Mouse (Mus musculus): Measurements from ENCODE around the gene Cd300a. TPM values are rescaled to one million over a fixed set of nuclear protein-coding genes. Genes with fewer than 3 reads are reported as not detected.

Cd300a gene
- polyA plus RNA-seq, 1 experiment from 2014 or later, result 6.2 TPM

GRCm38 (mm10) chr11:114873022-114873817 is 16.6 kb upstream of the Cd300a start:
- Histone ChIP-seq H3K9me3 (replicated peaks; ENCODE audit: control insufficient read depth, low read length) (no peaks in the 10 kb centered on the region), H3K9ac (ENCODE audit: low read depth, low read length) (no peak overlapping the region), H3K4me1 (ENCODE audit: control insufficient read depth, low read depth, low read length) (peaks cover 17% of the 10 kb centered on the region), H3K27me3 (ENCODE audit: control insufficient read depth, insufficient read depth, low read depth, low read length) (no peaks in the 10 kb centered on the region), H3K4me2 (ENCODE audit: low read depth, low read length) (no peak overlapping the region), H3K36me3 (ENCODE audit: control insufficient read depth, insufficient read depth) (no peaks in the 10 kb centered on the region), H3K27ac (ENCODE audit: low read length) (peak overlapping the region; percentile 37), H3K4me3 (ENCODE audit: low read depth, low read length) (no peak overlapping the region)
- WGBS (ENCODE audit: insufficient replicate concordance), result 20% methylated on average over 6 of the region's 6 CpGs
- no peak for ATAC-seq (ENCODE audit: low read depth)

GRCm38 (mm10) chr11:114874226-114875145 is 15.4 kb upstream of the Cd300a start:
- 49% methylated on average over 9 of the region's 9 CpGs for WGBS (ENCODE audit: insufficient replicate concordance)

GRCm38 (mm10) chr11:114875301-114875801 is 14.5 kb upstream of the Cd300a start:
- ATAC-seq (ENCODE audit: low read depth), result 0 out of 2 replicates have a peak, but pooled peaks have one; percentile 22

More at GRCm38 (mm10) chr11:114874226-114875145, 15.4 kb upstream of the Cd300a start:
- ATAC-seq (ENCODE audit: low read depth), result no peak
- H3K36me3 ChIP-seq (ENCODE audit: control insufficient read depth, insufficient read depth), result no peaks in the 10 kb centered on the region
- H3K4me2 ChIP-seq (ENCODE audit: low read depth, low read length), result no peak overlapping the region
- peaks cover 13% of the 10 kb centered on the region for H3K4me1 ChIP-seq (ENCODE audit: control insufficient read depth, low read depth, low read length)
- H3K27me3 ChIP-seq (ENCODE audit: control insufficient read depth, insufficient read depth, low read depth, low read length), result no peaks in the 10 kb centered on the region
- H3K27ac ChIP-seq (ENCODE audit: low read length), result no peak overlapping the region
- no peaks in the 10 kb centered on the region for H3K9me3 ChIP-seq (replicated peaks; ENCODE audit: control insufficient read depth, low read length)
- H3K9ac ChIP-seq (ENCODE audit: low read depth, low read length), result no peak overlapping the region
- no peak overlapping the region for H3K4me3 ChIP-seq (ENCODE audit: low read depth, low read length)

GRCm38 (mm10) chr11:114876176-114876575 is 13.7 kb upstream of the Cd300a start:
- no peak for ATAC-seq (ENCODE audit: low read depth)
- Histone ChIP-seq H3K27ac (ENCODE audit: low read length) (no peak overlapping the region), H3K9me3 (replicated peaks; ENCODE audit: control insufficient read depth, low read length) (no peaks in the 10 kb centered on the region), H3K4me3 (ENCODE audit: low read depth, low read length) (no peak overlapping the region), H3K27me3 (ENCODE audit: control insufficient read depth, insufficient read depth, low read depth, low read length) (no peaks in the 10 kb centered on the region), H3K4me1 (ENCODE audit: control insufficient read depth, low read depth, low read length) (peaks cover 19% of the 10 kb centered on the region), H3K4me2 (ENCODE audit: low read depth, low read length) (no peak overlapping the region), H3K9ac (ENCODE audit: low read depth, low read length) (no peak overlapping the region), H3K36me3 (ENCODE audit: control insufficient read depth, insufficient read depth) (no peaks in the 10 kb centered on the region)
- 45% methylated on average over 7 of the region's 7 CpGs for WGBS (ENCODE audit: insufficient replicate concordance)

More at GRCm38 (mm10) chr11:114875301-114875801, 14.5 kb upstream of the Cd300a start:
- H3K9me3 ChIP-seq (replicated peaks; ENCODE audit: control insufficient read depth, low read length), result no peaks in the 10 kb centered on the region
- no peaks in the 10 kb centered on the region for H3K36me3 ChIP-seq (ENCODE audit: control insufficient read depth, insufficient read depth)
- no peak overlapping the region for H3K9ac ChIP-seq (ENCODE audit: low read depth, low read length)
- H3K27ac ChIP-seq (ENCODE audit: low read length), result no peak overlapping the region
- H3K4me3 ChIP-seq (ENCODE audit: low read depth, low read length), result no peak overlapping the region
- H3K27me3 ChIP-seq (ENCODE audit: control insufficient read depth, insufficient read depth, low read depth, low read length), result no peaks in the 10 kb centered on the region
- 38% methylated on average over 9 of the region's 9 CpGs for WGBS (ENCODE audit: insufficient replicate concordance)
- no peak overlapping the region for H3K4me2 ChIP-seq (ENCODE audit: low read depth, low read length)
- H3K4me1 ChIP-seq (ENCODE audit: control insufficient read depth, low read depth, low read length), result peaks cover 18% of the 10 kb centered on the region

- H3K9me3 ChIP-seq (replicated peaks; ENCODE audit: control insufficient read depth, low read length), result no peaks in the 10 kb centered on the region
- 49% methylated on average over 2 of the region's 2 CpGs for WGBS (ENCODE audit: insufficient replicate concordance)
- peaks cover 19% of the 10 kb centered on the region for H3K4me1 ChIP-seq (ENCODE audit: control insufficient read depth, low read depth, low read length)
- no peaks in the 10 kb centered on the region for H3K27me3 ChIP-seq (ENCODE audit: control insufficient read depth, insufficient read depth, low read depth, low read length)
- H3K4me3 ChIP-seq (ENCODE audit: low read depth, low read length), result no peak overlapping the region
- no peak overlapping the region for H3K4me2 ChIP-seq (ENCODE audit: low read depth, low read length)
- no peak for ATAC-seq (ENCODE audit: low read depth)
- no peaks in the 10 kb centered on the region for H3K36me3 ChIP-seq (ENCODE audit: control insufficient read depth, insufficient read depth)
- H3K27ac ChIP-seq (ENCODE audit: low read length), result no peak overlapping the region
- no peak overlapping the region for H3K9ac ChIP-seq (ENCODE audit: low read depth, low read length)
These were observed 13.2 kb upstream of the Cd300a start for GRCm38 (mm10) chr11:114876621-114877020.

GRCm38 (mm10) chr11:114877145-114877544 is 12.7 kb upstream of the Cd300a start:
- ATAC-seq (ENCODE audit: low read depth), result peak; percentile 19; the same call in 1 of the 2 replicates

GRCm38 (mm10) chr11:114879666-114880065 is 10.2 kb upstream of the Cd300a start:
- Histone ChIP-seq H3K4me2 (ENCODE audit: low read depth, low read length) (no peak overlapping the region), H3K4me3 (ENCODE audit: low read depth, low read length) (no peak overlapping the region), H3K36me3 (ENCODE audit: control insufficient read depth, insufficient read depth) (no peaks in the 10 kb centered on the region), H3K9me3 (replicated peaks; ENCODE audit: control insufficient read depth, low read length) (no peaks in the 10 kb centered on the region), H3K4me1 (ENCODE audit: control insufficient read depth, low read depth, low read length) (peaks cover 13% of the 10 kb centered on the region), H3K9ac (ENCODE audit: low read depth, low read length) (no peak overlapping the region), H3K27ac (ENCODE audit: low read length) (no peak overlapping the region), H3K27me3 (ENCODE audit: control insufficient read depth, insufficient read depth, low read depth, low read length) (no peaks in the 10 kb centered on the region)
- 35% methylated on average over 2 of the region's 2 CpGs for WGBS (ENCODE audit: insufficient replicate concordance)
- no peak for ATAC-seq (ENCODE audit: low read depth)

More at GRCm38 (mm10) chr11:114877145-114877544, 12.7 kb upstream of the Cd300a start:
- no peaks in the 10 kb centered on the region for H3K9me3 ChIP-seq (replicated peaks; ENCODE audit: control insufficient read depth, low read length)
- no peak overlapping the region for H3K4me2 ChIP-seq (ENCODE audit: low read depth, low read length)
- H3K27ac ChIP-seq (ENCODE audit: low read length), result no peak overlapping the region
- H3K9ac ChIP-seq (ENCODE audit: low read depth, low read length), result no peak overlapping the region
- H3K4me1 ChIP-seq (ENCODE audit: control insufficient read depth, low read depth, low read length), result peaks cover 19% of the 10 kb centered on the region
- H3K27me3 ChIP-seq (ENCODE audit: control insufficient read depth, insufficient read depth, low read depth, low read length), result no peaks in the 10 kb centered on the region
- H3K4me3 ChIP-seq (ENCODE audit: low read depth, low read length), result no peak overlapping the region
- no peaks in the 10 kb centered on the region for H3K36me3 ChIP-seq (ENCODE audit: control insufficient read depth, insufficient read depth)
- WGBS (ENCODE audit: insufficient replicate concordance), result 28% methylated on average over 3 of the region's 3 CpGs

- Histone ChIP-seq H3K9ac (ENCODE audit: low read depth, low read length) (no peak overlapping the region), H3K4me3 (ENCODE audit: low read depth, low read length) (no peak overlapping the region), H3K9me3 (replicated peaks; ENCODE audit: control insufficient read depth, low read length) (no peaks in the 10 kb centered on the region), H3K27ac (ENCODE audit: low read length) (peak overlapping the region; percentile 14; the same call in 1 of the 2 replicates), H3K27me3 (ENCODE audit: control insufficient read depth, insufficient read depth, low read depth, low read length) (no peaks in the 10 kb centered on the region), H3K4me2 (ENCODE audit: low read depth, low read length) (no peak overlapping the region), H3K36me3 (ENCODE audit: control insufficient read depth, insufficient read depth) (no peaks in the 10 kb centered on the region), H3K4me1 (ENCODE audit: control insufficient read depth, low read depth, low read length) (peaks cover 13% of the 10 kb centered on the region)
- ATAC-seq (ENCODE audit: low read depth), result no peak
These were observed 9.7 kb upstream of the Cd300a start for GRCm38 (mm10) chr11:114880185-114880584.
